10 mouse cellular contexts compared by ENCODE assay signal in genomic region chr3:104666950-104667349, GRCm38 (mm10). TPM values are rescaled to one million over a fixed set of nuclear protein-coding genes. Genes with fewer than 3 reads are reported as not detected.
DNase-seq lines count a peak whose midpoint lies in the region; ATAC-seq and TF ChIP-seq lines count a peak whose summit lies in the region.
"Had no signal": no experiment of that assay in that cellular context is flagged by ENCODE, and none has a peak within 500 bp of the region (broad histone marks: within the 10 kb centered on the region; RNA-seq: fewer than 3 reads in every experiment).

No protein-coding gene starts in this region.

- peak; percentile 45 for DNase-seq in liver, adult 2 months (ENCODE audit: extremely low read depth, low read depth, low spot score)
- no peak for DNase-seq in liver
- peak; percentile 94 for DNase-seq in brain, adult 2 months (ENCODE audit: low read depth, low spot score)
- DNase-seq in gastrocnemius, postnatal 14 days, result peak; percentile 64
- peak; percentile 72 to 78 for DNase-seq in left cerebral cortex, postnatal 36 days (ENCODE audit: low spot score in 2 of 2)
- no peak for DNase-seq in kidney, postnatal 4 days
- DNase-seq: kidney, adult 11 months had no signal

- H3K4me1 ChIP-seq in liver, adult 2 months (ENCODE audit: control insufficient read depth, insufficient read depth, low read length), result peaks cover 5% of the 10 kb centered on the region

- TF ChIP-seq CTCF in liver, adult 2 months (IDR thresholded peaks at IDR 0.05; ENCODE audit: low read depth, low read length), result no peak

- no peak overlapping the region for H3K27ac ChIP-seq in liver, adult 2 months (replicated peaks; ENCODE audit: insufficient read depth, low read depth, low read length)

- H3K9ac ChIP-seq in liver, adult 2 months (ENCODE audit: low read depth, low read length), result no peak overlapping the region
- H3K9ac ChIP-seq: embryonic facial prominence, embryonic 15.5 days had no signal

- H3K27me3 ChIP-seq in liver, adult 2 months (ENCODE audit: control insufficient read depth, insufficient read depth, low read length), result no peaks in the 10 kb centered on the region
- H3K27me3 ChIP-seq: embryonic facial prominence, embryonic 15.5 days had no signal

- no peaks in the 10 kb centered on the region for H3K36me3 ChIP-seq in liver, adult 2 months (ENCODE audit: control insufficient read depth, insufficient read depth, low read length)
- H3K36me3 ChIP-seq: embryonic facial prominence, embryonic 15.5 days had no signal

- TF ChIP-seq POLR2A in liver, adult 2 months (IDR thresholded peaks at IDR 0.05; ENCODE audit: extremely low read depth, insufficient read depth, low read length), result no peak

- no peak overlapping the region for H3K4me3 ChIP-seq in liver, adult 2 months (ENCODE audit: insufficient read depth, low read depth, low read length)
- H3K4me3 ChIP-seq: embryonic facial prominence, embryonic 15.5 days had no signal

- ATAC-seq in megakaryocyte-erythroid progenitor cell, adult 5-6 weeks (replicated peaks; ENCODE audit: low FRiP score, low TSS enrichment, poor library complexity, severe bottlenecking), result no peak
- ATAC-seq in inflammation-experienced regulatory T-cells, adult 6 months, result no peak

- intact Hi-C loops in gastrocnemius, postnatal 14 days (cut with DNase I; ENCODE audit: low total_unique reads), result no loop called here
- intact Hi-C loops in left cerebral cortex, postnatal 36 days (cut with DNase I), result no loop called here

- H3K79me2 ChIP-seq in liver, adult 2 months (ENCODE audit: control insufficient read depth, insufficient read depth, low read length), result no peaks in the 10 kb centered on the region

- 49% methylated on average over 4 of the region's 4 CpGs for WGBS in liver, adult 2 months

RNA-seq across cellular contexts. Expression of gene Slc16a1, which starts 28.5 kb away (rescaled TPM):
- 34.2 and 41.3 TPM in 2 replicates for total RNA-seq in liver, adult 2 months (2014; rRNA removed)
- 30.8 and 35.4 TPM in 2 replicates for polyA plus RNA-seq in liver, adult 2 months (2012; rRNA removed)
- 10 to 100 TPM; 20.4 to 26.4 TPM for total RNA-seq in gastrocnemius, postnatal 14 days (2021)
- 10 to 100 TPM; 19.2 to 26.8 TPM for total RNA-seq in left cerebral cortex, postnatal 36 days (2021)
- total RNA-seq in megakaryocyte-erythroid progenitor cell, adult 5-6 weeks (2014; fragmentation: Nextera tagmentation), result 76.1 and 80.4 TPM in 2 replicates
- 137 and 154 TPM in 2 replicates for total RNA-seq in megakaryocyte-erythroid progenitor cell, adult 5-6 weeks (2017)
- 1 to 10 TPM; 5.7 to 9.9 (median 7.0) TPM for polyA plus RNA-seq in inflammation-experienced regulatory T-cells, adult 6 months (2017; shearing (Covaris generic))

Comparison
In these comparisons a context has a peak if more than half of its experiments do, and no peak if none do; other contexts are left out.
1. DNase-seq: peak in liver, adult 2 months (single experiment), brain, adult 2 months (single experiment), gastrocnemius, postnatal 14 days (single experiment) and left cerebral cortex, postnatal 36 days (2 of 2); none in liver (single experiment) and kidney, postnatal 4 days (0 of 2).